Mouse (Mus musculus) liver, adult 2 months (tissue): ENCODE measurements at regions not wholly inside any gene's neighbourhood (a gene's known extent, or its start where the extent isn't known, plus 50 kb on each side); places are given as distances from the start of the nearest gene placed in this dataset.

Experiments used
- CTCF ChIP-seq: fragments of 200-500 bp; IDR thresholded peaks from 2 replicates; pipeline ENCODE4 v1.5.1; 2011; ENCODE audit warnings: low read depth, low read length, control low read depth
- POLR2A ChIP-seq: fragments of 200-500 bp; IDR thresholded peaks from 2 replicates; pipeline ENCODE4 v1.6.1; 2011; ENCODE audit warnings: low read length, control low read depth; ENCODE audit not compliant: insufficient read depth; ENCODE audit errors: extremely low read depth

DNA sequence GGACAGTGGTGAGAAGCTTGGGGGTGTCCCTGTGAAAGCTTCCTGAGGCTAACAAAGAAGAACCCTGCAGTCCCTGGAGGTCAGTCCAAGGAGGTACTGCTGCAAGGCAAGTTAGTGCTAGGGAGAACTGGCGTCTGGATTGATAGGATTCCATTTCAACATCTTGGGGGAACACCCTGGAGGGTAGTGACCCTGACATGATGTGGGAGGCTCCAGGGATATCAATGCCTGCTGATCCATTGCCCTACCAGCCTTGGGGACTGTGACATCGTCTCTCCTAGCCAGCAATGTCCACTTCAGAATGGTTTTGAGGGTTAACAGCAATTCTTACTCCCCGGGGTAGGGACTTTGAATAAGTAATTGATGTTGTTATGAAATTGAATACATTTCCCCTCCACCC, 280.1 kb downstream of the Maf start:
- TF ChIP-seq CTCF (no peak), POLR2A (no peak)
